Mouse (Mus musculus): Measurements from ENCODE around the gene Ackr3. TPM values are rescaled to one million over a fixed set of nuclear protein-coding genes. Genes with fewer than 3 reads are reported as not detected.

Gene Ackr3
- total RNA-seq (2021) = 10 to 100 TPM in 1 of 2 experiments, 1 to 10 TPM in 1; 7.2 to 10.5 TPM
- long read RNA-seq, experiment 1, transcript Ackr3-201 (2 exons, 3,065 nt) = major isoform, 19 of 22 reads
- long read RNA-seq, experiment 1, partial matches to known transcripts = 0 of 22 reads
- long read RNA-seq, experiment 1, other reads (novel, unspliced or antisense) = 3 of 22 reads
- long read RNA-seq, experiment 2, transcript Ackr3-201 (2 exons, 3,065 nt) = major isoform, 24 of 31 reads
- long read RNA-seq, experiment 2, partial matches to known transcripts = 0 of 31 reads
- long read RNA-seq, experiment 2, other reads (novel, unspliced or antisense) = 7 of 31 reads

- DNase-seq (ENCODE audit: low spot score in 2 of 2) = peak; percentile 83 to 84
Measured at GRCm38 (mm10) chr1:90203783-90204690, at the start of gene Ackr3. TSS of gene Ackr3 (plus strand) at chr1:90203980.

GRCm38 (mm10) chr1:90156589-90156988, 47.2 kb upstream of the Ackr3 start:
- DNase-seq (ENCODE audit: low spot score in 2 of 2) = no peak
- intact Hi-C loops (cut with DNase I) = no loop called here

More at GRCm38 (mm10) chr1:90203783-90204690, at the start of gene Ackr3:
- intact Hi-C loops (cut with DNase I) = loop anchor here (2.0 to 10.0 kb wide), 3 partner anchors 143 to 385 kb away; no protein-coding TSS in a partner anchor

DNA sequence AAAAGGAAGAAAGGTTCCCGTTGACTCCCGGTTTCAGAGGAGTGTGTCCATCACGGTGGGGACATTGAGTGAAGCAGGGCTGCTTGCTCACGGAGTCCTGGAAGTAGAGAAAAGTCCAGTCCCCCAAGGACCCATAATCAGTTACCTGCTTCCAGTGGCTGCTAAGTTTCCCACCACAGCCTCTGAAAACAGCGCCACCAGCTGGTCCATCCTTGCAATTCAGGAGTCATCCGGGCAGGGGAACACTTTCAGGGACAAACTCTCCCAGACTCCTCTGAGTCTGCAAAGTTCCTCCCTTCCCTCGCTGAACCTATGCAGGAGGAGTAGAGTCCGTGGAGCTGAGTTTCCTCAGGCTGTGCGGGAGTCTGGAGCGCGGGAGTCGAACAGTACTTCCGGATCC, 43.9 kb upstream of the Ackr3 start:
- DNase-seq (ENCODE audit: low spot score in 2 of 2) = no peak
- intact Hi-C loops (cut with DNase I) = no loop called here

DNA sequence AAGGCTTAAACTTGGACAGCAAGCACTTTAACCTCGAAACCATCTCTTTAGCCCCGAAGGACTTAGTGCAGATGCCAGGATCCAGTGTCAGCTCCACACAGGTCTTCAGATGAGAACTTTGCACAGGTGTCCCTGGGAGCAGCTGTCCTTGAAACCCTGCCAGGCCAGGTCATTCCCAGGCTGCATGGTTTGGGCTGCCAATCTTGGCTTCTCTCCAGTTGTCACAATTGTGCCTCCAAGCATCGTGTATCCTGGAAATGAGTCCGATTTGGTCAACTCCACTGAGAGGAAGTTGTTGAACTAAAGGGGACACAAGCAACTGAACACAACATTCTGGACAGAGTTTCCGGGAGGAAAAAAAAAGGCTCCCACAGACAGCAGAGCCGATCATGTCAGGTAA, 42.2 kb upstream of the Ackr3 start:
- DNase-seq (ENCODE audit: low spot score in 2 of 2) = no peak
- intact Hi-C loops (cut with DNase I) = no loop called here

GRCm38 (mm10) chr1:90162379-90162857, 41.4 kb upstream of the Ackr3 start:
- intact Hi-C loops (cut with DNase I) = no loop called here
- no peak for DNase-seq (ENCODE audit: low spot score in 2 of 2)

- no peak for DNase-seq (ENCODE audit: low spot score in 2 of 2)
- intact Hi-C loops (cut with DNase I) = no loop called here
Measured at GRCm38 (mm10) chr1:90163161-90163560, 40.6 kb upstream of the Ackr3 start.

GRCm38 (mm10) chr1:90164319-90164718, 39.5 kb upstream of the Ackr3 start:
- DNase-seq (ENCODE audit: low spot score in 2 of 2) = no peak
- intact Hi-C loops (cut with DNase I) = no loop called here

GRCm38 (mm10) chr1:90174338-90174737, 29.4 kb upstream of the Ackr3 start:
- intact Hi-C loops (cut with DNase I) = no loop called here
- peak in 1 of 2 experiments; percentile 10 for DNase-seq (ENCODE audit: low spot score in 2 of 2)

DNA sequence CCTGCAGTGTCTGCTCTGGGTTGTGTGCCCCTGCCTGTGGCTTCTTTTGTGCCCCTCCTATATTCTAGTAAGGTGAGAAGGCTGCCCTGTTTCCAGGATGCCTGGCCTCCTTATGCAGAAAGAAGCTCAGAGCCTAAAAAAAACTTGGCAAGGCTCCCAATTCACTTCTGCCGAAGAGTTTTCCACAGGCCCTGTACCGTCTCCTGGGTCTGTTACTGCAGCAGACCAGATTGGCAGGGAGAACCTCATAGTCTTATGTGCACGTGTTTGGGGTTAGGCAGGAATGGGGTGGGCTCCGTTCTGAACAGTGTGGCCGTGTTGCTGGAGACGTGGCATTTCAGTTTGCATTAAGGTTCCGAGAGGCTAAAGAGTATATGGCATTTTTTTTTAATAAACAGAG, 27.6 kb upstream of the Ackr3 start:
- intact Hi-C loops (cut with DNase I) = no loop called here
- peak in 1 of 2 experiments; percentile 11 for DNase-seq (ENCODE audit: low spot score in 2 of 2)

DNA sequence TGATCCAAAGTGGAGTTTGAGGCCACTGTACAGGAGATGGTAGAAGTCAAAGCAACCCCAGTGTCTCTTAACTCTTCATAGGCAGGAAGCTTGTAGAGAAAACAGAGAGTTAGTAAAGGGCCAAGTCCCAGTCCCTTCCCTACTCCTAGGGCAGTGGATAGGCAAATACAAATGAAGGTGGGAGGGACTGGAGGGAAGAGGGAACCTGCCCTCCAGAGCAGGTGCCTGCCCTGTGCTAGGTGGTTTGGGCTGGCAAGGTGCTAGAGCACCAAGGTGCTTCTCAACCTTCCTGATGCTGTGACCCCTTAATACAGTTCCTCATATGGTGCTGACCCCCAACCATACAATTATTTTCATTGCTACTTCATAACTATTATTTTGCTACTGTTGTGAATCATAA, 26.2 kb upstream of the Ackr3 start:
- intact Hi-C loops (cut with DNase I) = no loop called here
- DNase-seq (ENCODE audit: low spot score in 2 of 2) = no peak

GRCm38 (mm10) chr1:90177978-90178377, 25.8 kb upstream of the Ackr3 start:
- no peak for DNase-seq (ENCODE audit: low spot score in 2 of 2)
- intact Hi-C loops (cut with DNase I) = no loop called here

DNA sequence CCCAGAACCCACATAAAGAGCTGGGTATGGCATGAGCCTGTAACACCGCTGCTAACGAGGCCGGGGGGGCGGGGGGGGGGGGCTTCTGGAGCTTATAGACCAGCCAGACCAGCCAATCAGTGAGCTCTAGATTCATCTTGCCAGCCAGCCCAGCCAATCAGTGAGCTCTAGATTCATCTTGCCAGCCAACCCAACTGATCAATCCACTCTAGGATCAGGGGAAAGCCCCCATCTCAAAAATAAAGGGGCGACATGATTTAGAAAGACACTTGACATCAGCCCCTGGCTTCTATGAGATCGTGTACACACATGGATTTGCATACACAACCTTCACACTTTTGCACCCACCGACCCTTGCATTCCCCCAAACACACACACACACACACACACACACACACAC, 23.3 kb upstream of the Ackr3 start:
- intact Hi-C loops (cut with DNase I) = no loop called here

GRCm38 (mm10) chr1:90180966-90181699, 22.6 kb upstream of the Ackr3 start:
- DNase-seq (ENCODE audit: low spot score in 2 of 2) = no peak

More for the DNA sequence above, 23.3 kb upstream of the Ackr3 start:
- no peak for DNase-seq (ENCODE audit: low spot score in 2 of 2)

DNA sequence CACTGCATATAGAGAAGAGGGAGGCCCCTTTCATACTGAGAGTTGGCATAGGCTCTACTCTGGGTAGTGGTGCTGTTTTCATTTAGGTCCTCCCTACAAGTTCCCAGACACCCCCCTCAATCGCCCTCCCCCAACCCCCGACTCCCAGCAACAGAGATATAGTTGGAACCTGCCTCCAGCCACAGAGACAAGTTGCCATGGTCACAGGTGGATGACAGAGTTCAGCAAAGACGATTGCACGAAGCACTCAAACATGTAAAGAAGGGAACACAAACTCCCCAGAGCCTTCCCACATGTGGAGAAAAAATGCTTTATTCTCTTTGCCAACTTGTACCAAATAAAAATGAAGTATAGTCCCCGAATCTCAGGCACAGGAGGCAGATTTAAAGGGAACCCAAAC, 21.3 kb upstream of the Ackr3 start:
- intact Hi-C loops (cut with DNase I) = no loop called here

More at GRCm38 (mm10) chr1:90180966-90181699, 22.6 kb upstream of the Ackr3 start:
- intact Hi-C loops (cut with DNase I) = no loop called here

GRCm38 (mm10) chr1:90183602-90184001, 20.2 kb upstream of the Ackr3 start:
- intact Hi-C loops (cut with DNase I) = no loop called here
- DNase-seq (ENCODE audit: low spot score in 2 of 2) = no peak

More for the DNA sequence above, 21.3 kb upstream of the Ackr3 start:
- DNase-seq (ENCODE audit: low spot score in 2 of 2) = peak; percentile 15 to 75

DNA sequence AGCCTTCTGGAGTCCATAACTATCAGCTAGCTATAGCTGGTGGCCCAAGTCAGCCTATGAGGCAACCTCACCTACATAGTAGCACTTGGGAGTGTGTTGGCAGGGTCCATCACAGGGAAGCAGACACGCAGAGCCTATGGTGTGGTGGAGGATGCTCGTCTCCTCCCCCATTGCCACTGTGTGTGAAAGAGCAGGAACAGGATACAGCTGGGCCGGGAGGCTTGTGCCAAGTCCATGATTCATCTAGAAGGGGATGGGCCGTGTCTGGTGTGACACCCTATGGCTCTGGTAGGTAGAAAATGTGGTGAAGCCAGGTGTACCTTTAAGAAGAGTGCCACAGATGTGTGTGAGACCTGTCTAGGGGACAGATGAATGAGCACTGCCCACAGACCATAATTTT, 17.6 kb upstream of the Ackr3 start:
- no peak for DNase-seq (ENCODE audit: low spot score in 2 of 2)
- intact Hi-C loops (cut with DNase I) = no loop called here

- intact Hi-C loops (cut with DNase I) = no loop called here
- no peak for DNase-seq (ENCODE audit: low spot score in 2 of 2)
Measured at GRCm38 (mm10) chr1:90186874-90187273, 16.9 kb upstream of the Ackr3 start.

- DNase-seq (ENCODE audit: low spot score in 2 of 2) = no peak
- intact Hi-C loops (cut with DNase I) = no loop called here
Measured at GRCm38 (mm10) chr1:90189046-90189445, 14.7 kb upstream of the Ackr3 start.

- intact Hi-C loops (cut with DNase I) = loop anchor here (10.0 kb wide), 1 partner anchor 254 kb away; no protein-coding TSS in a partner anchor
- no peak for DNase-seq (ENCODE audit: low spot score in 2 of 2)
Measured at GRCm38 (mm10) chr1:90201246-90201645, 2.5 kb upstream of the Ackr3 start.
